Mouse (Mus musculus) erythroblast, embryonic 14.5 days (primary cell): ENCODE measurements at regions not wholly inside any gene's neighbourhood (a gene's known extent, or its start where the extent isn't known, plus 50 kb on each side); places are given as distances from the start of the nearest gene placed in this dataset.

Source experiments
- H3K27me3 ChIP-seq: 2 replicates; pipeline ENCODE4 v1.6.1; 2012; ENCODE audit warnings: inconsistent platforms; ENCODE audit not compliant: control insufficient read depth
- H3K36me3 ChIP-seq: 2 replicates; pipeline ENCODE4 v1.6.1; 2012; ENCODE audit warnings: mild to moderate bottlenecking, inconsistent platforms; ENCODE audit not compliant: control insufficient read depth
- H3K4me1 ChIP-seq: 2 replicates; pipeline ENCODE4 v1.6.1; 2012; ENCODE audit warnings: inconsistent platforms; ENCODE audit not compliant: control insufficient read depth
- H3K4me3 ChIP-seq: replicated peaks from 2 replicates; pipeline ENCODE3; 2012; ENCODE audit warnings: moderate library complexity, mild to moderate bottlenecking, inconsistent platforms
- H3K9me3 ChIP-seq: 2 replicates; pipeline ENCODE4 v1.6.1; 2012; ENCODE audit warnings: low read length, inconsistent platforms, mixed read lengths; ENCODE audit not compliant: control insufficient read depth
- GATA1 ChIP-seq: IDR thresholded peaks from 2 replicates; pipeline ENCODE4 v1.6.1; 2012; ENCODE audit warnings: low read length, inconsistent platforms, mixed read lengths
- TAL1 ChIP-seq: IDR thresholded peaks from 3 replicates; pipeline ENCODE4 v1.6.1; 2012; ENCODE audit warnings: low read length, inconsistent platforms, mixed read lengths

GRCm38 (mm10) chr1:120777468-120777867 is 175.2 kb downstream of the En1 start:
- peaks cover 3% of the 10 kb centered on the region for H3K9me3 ChIP-seq
- H3K36me3 ChIP-seq: no peaks in the 10 kb centered on the region
- no peak for TF ChIP-seq GATA1
- no peak for TF ChIP-seq TAL1
- H3K4me1 ChIP-seq: no peaks in the 10 kb centered on the region
- H3K4me3 ChIP-seq: no peak overlapping the region
- no peaks in the 10 kb centered on the region for H3K27me3 ChIP-seq

- TF ChIP-seq GATA1 (no peak), TAL1 (no peak)
- no peaks in the 10 kb centered on the region for H3K36me3 ChIP-seq
- H3K27me3 ChIP-seq: no peaks in the 10 kb centered on the region
- H3K4me3 ChIP-seq: no peak overlapping the region
- no peaks in the 10 kb centered on the region for H3K9me3 ChIP-seq
- no peaks in the 10 kb centered on the region for H3K4me1 ChIP-seq
These were observed 193.0 kb downstream of the En1 start for GRCm38 (mm10) chr1:120795245-120795644.

- TF ChIP-seq GATA1 (no peak), TAL1 (no peak)
- Histone ChIP-seq H3K4me3 (no peak overlapping the region), H3K4me1 (no peaks in the 10 kb centered on the region), H3K27me3 (no peaks in the 10 kb centered on the region), H3K9me3 (no peaks in the 10 kb centered on the region), H3K36me3 (no peaks in the 10 kb centered on the region)
These were observed 199.2 kb downstream of the En1 start for GRCm38 (mm10) chr1:120801248-120801979.

GRCm38 (mm10) chr1:120801980-120802364 is 199.8 kb downstream of the En1 start:
- Histone ChIP-seq H3K27me3 (no peaks in the 10 kb centered on the region), H3K9me3 (no peaks in the 10 kb centered on the region), H3K36me3 (no peaks in the 10 kb centered on the region), H3K4me1 (no peaks in the 10 kb centered on the region), H3K4me3 (no peak overlapping the region)
- TF ChIP-seq TAL1 (no peak), GATA1 (no peak)

GRCm38 (mm10) chr1:120814441-120814840 is 212.2 kb downstream of the En1 start:
- no peak overlapping the region for H3K4me3 ChIP-seq
- H3K36me3 ChIP-seq: no peaks in the 10 kb centered on the region
- no peaks in the 10 kb centered on the region for H3K27me3 ChIP-seq
- TF ChIP-seq TAL1 (no peak), GATA1 (no peak)
- H3K4me1 ChIP-seq: no peaks in the 10 kb centered on the region
- no peaks in the 10 kb centered on the region; the same call in 1 of the 2 replicates for H3K9me3 ChIP-seq

- no peaks in the 10 kb centered on the region for H3K27me3 ChIP-seq
- no peak overlapping the region for H3K4me3 ChIP-seq
- no peaks in the 10 kb centered on the region; the same call in 1 of the 2 replicates for H3K9me3 ChIP-seq
- no peaks in the 10 kb centered on the region for H3K36me3 ChIP-seq
- no peaks in the 10 kb centered on the region for H3K4me1 ChIP-seq
- TF ChIP-seq GATA1: no peak
- no peak for TF ChIP-seq TAL1
These were observed 214.1 kb downstream of the En1 start for GRCm38 (mm10) chr1:120816237-120816820.

- TF ChIP-seq GATA1 (no peak), TAL1 (no peak)
- H3K36me3 ChIP-seq: no peaks in the 10 kb centered on the region
- H3K4me3 ChIP-seq: no peak overlapping the region
- H3K9me3 ChIP-seq: no peaks in the 10 kb centered on the region
- H3K4me1 ChIP-seq: no peaks in the 10 kb centered on the region
- H3K27me3 ChIP-seq: no peaks in the 10 kb centered on the region
These were observed 215.3 kb downstream of the En1 start for GRCm38 (mm10) chr1:120817563-120817962.

GRCm38 (mm10) chr1:120831975-120832374 is 229.8 kb downstream of the En1 start:
- TF ChIP-seq TAL1 (no peak), GATA1 (no peak)
- H3K36me3 ChIP-seq: no peaks in the 10 kb centered on the region
- peaks cover 4% of the 10 kb centered on the region for H3K9me3 ChIP-seq
- no peaks in the 10 kb centered on the region for H3K4me1 ChIP-seq
- no peaks in the 10 kb centered on the region for H3K27me3 ChIP-seq
- no peak overlapping the region for H3K4me3 ChIP-seq

- H3K4me3 ChIP-seq: no peak overlapping the region
- TF ChIP-seq GATA1 (no peak), TAL1 (no peak)
- no peaks in the 10 kb centered on the region for H3K4me1 ChIP-seq
- no peaks in the 10 kb centered on the region for H3K36me3 ChIP-seq
- no peaks in the 10 kb centered on the region for H3K27me3 ChIP-seq
- H3K9me3 ChIP-seq: no peaks in the 10 kb centered on the region
These were observed 240.4 kb downstream of the En1 start for GRCm38 (mm10) chr1:120842596-120842995.
